Mouse (Mus musculus): Measurements from ENCODE around the gene Gm42791.

- TF ChIP-seq CTCF (IDR thresholded peaks at IDR 0.05; ENCODE audit: low read depth, low read length) (no peak), POLR2A (IDR thresholded peaks at IDR 0.05; ENCODE audit: extremely low read depth, insufficient read depth, low read length) (no peak)
Measured at GRCm38 (mm10) chr5:149007295-149007646, 12.3 kb upstream of the Gm42791 start.

Measured in liver, adult 2 months (tissue).